Mouse (Mus musculus): ENCODE measurements around the gene Parp9. TPM values are rescaled to one million over a fixed set of nuclear protein-coding genes. Genes with fewer than 3 reads are reported as not detected.
"Not testable (repeated sequence)": the region's sequence is repeated elsewhere in the genome, so short reads cannot be mapped to it uniquely, and the experiment has no call there.

Parp9 gene
- 8.4 and 9.9 TPM in 2 replicates for polyA plus RNA-seq (2014; fragmentation: Nextera tagmentation; extraction: Ambion mirVana)

- peak within 1 kb of the TSS; percentile 42 to 66 for H3K27ac ChIP-seq (replicated peaks in 1 of 2; ENCODE audit: control insufficient read depth in 1 of 2, insufficient read depth in 1 of 2, low read depth in 2 of 2, low read length in 2 of 2)
- H3K4me2 ChIP-seq (ENCODE audit: low read length) = peak within 1 kb of the TSS; percentile 90
- H3K4me1 ChIP-seq (ENCODE audit: control insufficient read depth in 2 of 2, insufficient read depth in 2 of 2, low read length in 2 of 2) = peaks cover 0 to 9% of the 10 kb centered on the region in 2 experiments
- peak within 1 kb of the TSS; percentile 58 to 76 for H3K4me3 ChIP-seq (ENCODE audit: control insufficient read depth in 1 of 2, insufficient read depth in 1 of 2, low read depth in 1 of 2, low read length in 2 of 2)
- 1% methylated on average over 52 of the region's 52 CpGs for WGBS
- peak within 1 kb of the TSS; percentile 90 for H3K9ac ChIP-seq (ENCODE audit: low read length)
- H3K27me3 ChIP-seq (ENCODE audit: control insufficient read depth, insufficient read depth, low read length) = no peaks in the 10 kb centered on the region
- H3K9me3 ChIP-seq (ENCODE audit: control insufficient read depth, low read length) = no peaks in the 10 kb centered on the region
- peak; percentile 44; the same call in 1 of the 2 replicates for ATAC-seq (ENCODE audit: insufficient number of reproducible peaks, insufficient read depth, low FRiP score, low read depth)
- peaks cover 16% of the 10 kb centered on the region for H3K36me3 ChIP-seq (ENCODE audit: control insufficient read depth, insufficient read depth, low read length)
Observed at GRCm38 (mm10) chr16:35938211-35939151, at the start of gene Parp9, which contains the start of gene Dtx3l. Parp9 (plus strand) TSS chr16:35938470. Dtx3l (minus strand) TSS chr16:35939151.

DNA sequence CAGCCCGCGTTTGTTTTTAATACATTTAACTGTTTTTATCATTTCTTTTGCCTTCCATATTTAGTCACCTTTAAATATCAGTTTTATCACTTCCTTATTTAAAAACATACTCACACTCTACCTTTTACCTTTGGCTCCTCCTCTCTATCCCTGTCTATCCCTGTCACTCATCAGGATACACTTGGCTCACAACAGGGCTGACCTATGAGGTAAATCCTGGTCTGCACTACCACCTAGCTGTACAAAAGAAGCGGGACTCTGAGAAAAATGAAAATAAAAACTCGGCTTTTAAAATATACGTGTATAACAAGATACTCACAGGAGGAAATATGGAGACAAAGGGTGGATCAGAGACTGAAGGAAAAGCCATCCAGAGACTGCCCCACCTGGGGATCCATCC is 49.4 kb upstream of the Parp9 start:
- 85% methylated on average over 5 of the region's 5 CpGs for WGBS
- H3K36me3 ChIP-seq (ENCODE audit: control insufficient read depth, insufficient read depth, low read length) = no peaks in the 10 kb centered on the region
- H3K9me3 ChIP-seq (ENCODE audit: control insufficient read depth, low read length) = no peaks in the 10 kb centered on the region
- no peak overlapping the region for H3K4me2 ChIP-seq (ENCODE audit: low read length)
- no peak overlapping the region for H3K27ac ChIP-seq (replicated peaks in 1 of 2; ENCODE audit: control insufficient read depth in 1 of 2, insufficient read depth in 1 of 2, low read depth in 2 of 2, low read length in 2 of 2)
- no peak overlapping the region for H3K9ac ChIP-seq (ENCODE audit: low read length)
- H3K27me3 ChIP-seq (ENCODE audit: control insufficient read depth, insufficient read depth, low read length) = no peaks in the 10 kb centered on the region
- no peaks in the 10 kb centered on the region for H3K4me1 ChIP-seq (ENCODE audit: control insufficient read depth in 2 of 2, insufficient read depth in 2 of 2, low read length in 2 of 2)
- no peak overlapping the region for H3K4me3 ChIP-seq (ENCODE audit: control insufficient read depth in 1 of 2, insufficient read depth in 1 of 2, low read depth in 1 of 2, low read length in 2 of 2)
- no peak for ATAC-seq (ENCODE audit: insufficient number of reproducible peaks, insufficient read depth, low FRiP score, low read depth)

DNA sequence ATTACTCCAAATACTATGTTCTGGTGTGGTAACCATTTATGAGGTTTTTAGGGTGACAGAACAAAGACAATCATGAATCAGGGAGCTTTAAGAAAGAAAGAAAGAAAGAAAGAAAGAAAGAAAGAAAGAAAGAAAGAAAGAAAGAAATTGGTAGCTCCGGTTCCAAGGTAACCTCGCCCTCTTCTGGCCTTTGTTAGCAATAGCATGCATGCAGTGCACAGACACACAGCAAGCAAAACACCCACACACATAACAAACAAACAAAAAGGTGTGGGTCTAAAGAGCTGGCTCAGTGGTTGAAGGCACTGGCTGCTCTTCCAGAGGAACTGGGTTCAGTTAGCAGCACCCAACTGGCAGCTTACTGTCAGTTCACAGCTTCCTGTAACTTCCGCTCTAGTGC is 47.6 kb upstream of the Parp9 start:
- H3K9ac ChIP-seq (ENCODE audit: low read length) = no peak overlapping the region
- H3K4me3 ChIP-seq (ENCODE audit: control insufficient read depth in 1 of 2, insufficient read depth in 1 of 2, low read depth in 1 of 2, low read length in 2 of 2) = no peak overlapping the region
- 77% methylated on average over 3 of the region's 3 CpGs for WGBS
- no peak for ATAC-seq (ENCODE audit: insufficient number of reproducible peaks, insufficient read depth, low FRiP score, low read depth)
- no peaks in the 10 kb centered on the region for H3K9me3 ChIP-seq (ENCODE audit: control insufficient read depth, low read length)
- H3K27ac ChIP-seq (replicated peaks in 1 of 2; ENCODE audit: control insufficient read depth in 1 of 2, insufficient read depth in 1 of 2, low read depth in 2 of 2, low read length in 2 of 2) = no peak overlapping the region
- H3K4me2 ChIP-seq (ENCODE audit: low read length) = no peak overlapping the region
- H3K4me1 ChIP-seq (ENCODE audit: control insufficient read depth in 2 of 2, insufficient read depth in 2 of 2, low read length in 2 of 2) = no peaks in the 10 kb centered on the region
- no peaks in the 10 kb centered on the region for H3K27me3 ChIP-seq (ENCODE audit: control insufficient read depth, insufficient read depth, low read length)
- no peaks in the 10 kb centered on the region for H3K36me3 ChIP-seq (ENCODE audit: control insufficient read depth, insufficient read depth, low read length)

GRCm38 (mm10) chr16:35891603-35892002 is 46.7 kb upstream of the Parp9 start:
- ATAC-seq (ENCODE audit: insufficient number of reproducible peaks, insufficient read depth, low FRiP score, low read depth); H3K4me1 ChIP-seq (ENCODE audit: control insufficient read depth in 2 of 2, insufficient read depth in 2 of 2, low read length in 2 of 2); H3K27ac ChIP-seq (replicated peaks in 1 of 2; ENCODE audit: control insufficient read depth in 1 of 2, insufficient read depth in 1 of 2, low read depth in 2 of 2, low read length in 2 of 2); H3K27me3 ChIP-seq (ENCODE audit: control insufficient read depth, insufficient read depth, low read length); H3K4me2 ChIP-seq (ENCODE audit: low read length); H3K9me3 ChIP-seq (ENCODE audit: control insufficient read depth, low read length); H3K36me3 ChIP-seq (ENCODE audit: control insufficient read depth, insufficient read depth, low read length); H3K9ac ChIP-seq (ENCODE audit: low read length); H3K4me3 ChIP-seq (ENCODE audit: control insufficient read depth in 1 of 2, insufficient read depth in 1 of 2, low read depth in 1 of 2, low read length in 2 of 2): not testable (repeated sequence)
- WGBS = 31% methylated on average over 5 of the region's 5 CpGs

DNA sequence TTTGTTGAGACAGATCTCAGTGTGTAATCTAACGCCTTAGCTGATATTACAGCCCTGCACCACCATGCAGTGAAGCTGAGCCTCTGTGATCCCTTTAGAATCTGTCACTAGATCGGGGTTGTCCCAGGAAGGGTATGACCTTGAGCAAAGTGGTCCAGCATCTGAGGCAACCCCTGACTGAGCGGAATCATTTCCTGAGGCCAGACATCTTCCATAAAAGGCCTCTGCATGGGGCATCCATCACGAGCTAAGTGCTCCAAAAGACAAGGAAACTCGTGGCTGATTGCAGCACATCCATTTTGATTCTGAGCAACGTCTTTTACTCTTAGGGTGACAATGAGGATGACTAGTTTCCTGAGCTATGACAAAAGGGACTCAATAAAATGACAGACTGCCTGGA is 43.3 kb upstream of the Parp9 start:
- Histone ChIP-seq H3K4me1 (ENCODE audit: control insufficient read depth in 2 of 2, insufficient read depth in 2 of 2, low read length in 2 of 2) (no peaks in the 10 kb centered on the region), H3K27ac (replicated peaks in 1 of 2; ENCODE audit: control insufficient read depth in 1 of 2, insufficient read depth in 1 of 2, low read depth in 2 of 2, low read length in 2 of 2) (no peak overlapping the region), H3K36me3 (ENCODE audit: control insufficient read depth, insufficient read depth, low read length) (no peaks in the 10 kb centered on the region), H3K9me3 (ENCODE audit: control insufficient read depth, low read length) (0 out of 2 replicates have a peak, but pooled peaks cover 4% of the 10 kb centered on the region), H3K4me2 (ENCODE audit: low read length) (no peak overlapping the region), H3K27me3 (ENCODE audit: control insufficient read depth, insufficient read depth, low read length) (no peaks in the 10 kb centered on the region), H3K4me3 (ENCODE audit: control insufficient read depth in 1 of 2, insufficient read depth in 1 of 2, low read depth in 1 of 2, low read length in 2 of 2) (no peak overlapping the region), H3K9ac (ENCODE audit: low read length) (no peak overlapping the region)
- 64% methylated on average over 6 of the region's 6 CpGs for WGBS
- no peak for ATAC-seq (ENCODE audit: insufficient number of reproducible peaks, insufficient read depth, low FRiP score, low read depth)

- 77% methylated on average over 3 of the region's 3 CpGs for WGBS
- no peak for ATAC-seq (ENCODE audit: insufficient number of reproducible peaks, insufficient read depth, low FRiP score, low read depth)
- no peak overlapping the region for H3K9ac ChIP-seq (ENCODE audit: low read length)
Observed at GRCm38 (mm10) chr16:35900541-35900940, 37.7 kb upstream of the Parp9 start.

DNA sequence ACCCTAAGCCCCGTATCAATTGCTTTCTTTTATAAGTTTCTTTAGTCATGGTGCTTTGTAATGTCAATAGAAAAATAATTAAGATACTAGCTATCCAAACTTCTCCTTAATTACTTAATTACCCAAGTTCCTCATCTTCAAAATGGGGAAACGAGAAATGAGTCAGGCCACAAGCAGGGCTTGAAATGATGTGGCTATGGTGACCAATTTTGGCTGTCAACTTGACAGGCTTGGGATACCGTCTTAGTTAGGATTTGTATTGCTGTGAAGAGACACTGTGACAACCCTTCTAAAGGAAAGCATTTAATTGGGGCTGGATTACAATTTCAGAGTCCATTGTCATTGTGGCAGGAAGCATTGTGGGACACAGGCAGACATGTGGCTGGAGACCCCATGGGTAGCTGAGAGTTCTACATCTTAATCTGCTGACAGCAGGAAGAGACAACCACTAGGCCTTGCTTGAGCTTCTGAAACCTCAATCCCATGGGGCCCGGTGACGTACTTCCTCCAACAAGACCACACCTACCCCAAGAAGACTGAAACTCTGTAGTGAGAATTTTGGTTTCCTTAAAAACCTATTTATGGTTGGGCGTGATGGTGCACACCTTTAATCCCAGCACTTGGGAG is 35.1 kb upstream of the Parp9 start:
- H3K27ac ChIP-seq (replicated peaks in 1 of 2; ENCODE audit: control insufficient read depth in 1 of 2, insufficient read depth in 1 of 2, low read depth in 2 of 2, low read length in 2 of 2) = no peak overlapping the region
- WGBS = 86% methylated on average over 6 of the region's 6 CpGs
- ATAC-seq (ENCODE audit: insufficient number of reproducible peaks, insufficient read depth, low FRiP score, low read depth) = no peak

More at GRCm38 (mm10) chr16:35900541-35900940, 37.7 kb upstream of the Parp9 start:
- Histone ChIP-seq H3K4me1 (ENCODE audit: control insufficient read depth in 2 of 2, insufficient read depth in 2 of 2, low read length in 2 of 2) (no peaks in the 10 kb centered on the region), H3K9me3 (ENCODE audit: control insufficient read depth, low read length) (0 out of 2 replicates have a peak, but pooled peaks cover 4% of the 10 kb centered on the region), H3K27ac (replicated peaks in 1 of 2; ENCODE audit: control insufficient read depth in 1 of 2, insufficient read depth in 1 of 2, low read depth in 2 of 2, low read length in 2 of 2) (no peak overlapping the region), H3K27me3 (ENCODE audit: control insufficient read depth, insufficient read depth, low read length) (no peaks in the 10 kb centered on the region), H3K36me3 (ENCODE audit: control insufficient read depth, insufficient read depth, low read length) (no peaks in the 10 kb centered on the region), H3K4me2 (ENCODE audit: low read length) (no peak overlapping the region), H3K4me3 (ENCODE audit: control insufficient read depth in 1 of 2, insufficient read depth in 1 of 2, low read depth in 1 of 2, low read length in 2 of 2) (no peak overlapping the region)

More for the DNA sequence above, 35.1 kb upstream of the Parp9 start:
- no peak overlapping the region for H3K4me3 ChIP-seq (ENCODE audit: control insufficient read depth in 1 of 2, insufficient read depth in 1 of 2, low read depth in 1 of 2, low read length in 2 of 2)
- H3K27me3 ChIP-seq (ENCODE audit: control insufficient read depth, insufficient read depth, low read length) = no peaks in the 10 kb centered on the region
- no peak overlapping the region for H3K9ac ChIP-seq (ENCODE audit: low read length)
- no peaks in the 10 kb centered on the region for H3K9me3 ChIP-seq (ENCODE audit: control insufficient read depth, low read length)
- peaks cover 4 to 7% of the 10 kb centered on the region in 2 experiments for H3K4me1 ChIP-seq (ENCODE audit: control insufficient read depth in 2 of 2, insufficient read depth in 2 of 2, low read length in 2 of 2)
- no peak overlapping the region for H3K4me2 ChIP-seq (ENCODE audit: low read length)
- no peaks in the 10 kb centered on the region for H3K36me3 ChIP-seq (ENCODE audit: control insufficient read depth, insufficient read depth, low read length)
